Comparison of ENCODE assay signal across 9 mouse cellular contexts in the genomic region with DNA sequence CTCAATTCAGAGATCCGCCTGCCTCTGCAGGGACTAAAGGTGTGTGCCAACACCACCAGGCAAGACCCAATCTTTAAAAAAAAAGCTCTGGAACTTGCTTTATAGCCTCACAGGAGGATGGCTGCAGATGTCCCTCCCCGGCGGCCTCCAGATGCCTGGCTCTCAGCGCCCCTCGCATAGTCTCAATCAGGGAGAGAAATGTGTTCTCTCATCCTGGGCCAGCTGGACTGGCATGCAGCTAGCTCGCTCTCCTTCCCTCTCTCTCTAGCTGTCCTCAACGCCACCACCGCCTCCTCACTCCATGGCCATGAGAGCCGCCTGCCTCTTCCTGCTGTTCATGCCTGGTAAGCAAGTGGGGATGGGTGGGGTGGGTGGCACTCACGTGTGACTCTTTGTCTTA. TPM values are rescaled to one million over a fixed set of nuclear protein-coding genes. Genes with fewer than 3 reads are reported as not detected.
DNase-seq lines count a peak whose midpoint lies in the region; ATAC-seq lines count a peak whose summit lies in the region.
"Had no signal": no experiment of that assay in that cellular context is flagged by ENCODE, and none has a peak within 500 bp of the region (broad histone marks: within the 10 kb centered on the region; RNA-seq: fewer than 3 reads in every experiment).

No protein-coding gene starts in this region.

- peak overlapping the region; percentile 73 for H3K4me3 ChIP-seq in embryonic facial prominence, embryonic 13.5 days
- H3K4me3 ChIP-seq in hindbrain, embryonic 14.5 days (replicated peaks; ENCODE audit: low read length) = no peak overlapping the region
- H3K4me3 ChIP-seq in neural tube, embryonic 14.5 days (ENCODE audit: low read depth, low read length) = peak overlapping the region; percentile 11; the same call in 1 of the 2 replicates
- H3K4me3 ChIP-seq: erythroblast, embryonic 14.5 days had no signal

- H3K4me1 ChIP-seq in embryonic facial prominence, embryonic 13.5 days = peaks cover 62% of the 10 kb centered on the region
- peaks cover 26% of the 10 kb centered on the region for H3K4me1 ChIP-seq in hindbrain, embryonic 14.5 days (replicated peaks; ENCODE audit: control insufficient read depth, insufficient read depth, low read length)
- peaks cover 20% of the 10 kb centered on the region for H3K4me1 ChIP-seq in neural tube, embryonic 14.5 days (ENCODE audit: control insufficient read depth, insufficient read depth, low read length)

- no peaks in the 10 kb centered on the region for H3K27me3 ChIP-seq in embryonic facial prominence, embryonic 13.5 days
- H3K27me3 ChIP-seq in hindbrain, embryonic 14.5 days (ENCODE audit: control insufficient read depth, insufficient read depth, low read length) = no peaks in the 10 kb centered on the region
- no peaks in the 10 kb centered on the region for H3K27me3 ChIP-seq in neural tube, embryonic 14.5 days (ENCODE audit: control insufficient read depth, insufficient read depth, low read length)

- H3K4me2 ChIP-seq in embryonic facial prominence, embryonic 13.5 days = peak overlapping the region; percentile 92
- H3K4me2 ChIP-seq in hindbrain, embryonic 14.5 days (replicated peaks) = peak overlapping the region; percentile 76
- peak overlapping the region; percentile 77; the same call in 1 of the 2 replicates for H3K4me2 ChIP-seq in neural tube, embryonic 14.5 days (ENCODE audit: low read depth, low read length)

- 78% methylated on average over 10 of the region's 10 CpGs for WGBS in embryonic facial prominence, embryonic 13.5 days
- 59% methylated on average over 10 of the region's 10 CpGs for WGBS in hindbrain, embryonic 14.5 days
- WGBS in neural tube, embryonic 14.5 days = 50% methylated on average over 10 of the region's 10 CpGs

- no peaks in the 10 kb centered on the region for H3K9me3 ChIP-seq in embryonic facial prominence, embryonic 13.5 days
- no peaks in the 10 kb centered on the region for H3K9me3 ChIP-seq in hindbrain, embryonic 14.5 days (ENCODE audit: control insufficient read depth, low read length)
- H3K9me3 ChIP-seq in neural tube, embryonic 14.5 days (ENCODE audit: control insufficient read depth, low read length) = no peaks in the 10 kb centered on the region

- DNase-seq in layer of hippocampus, adult 9-11 months = peak; percentile 60
- no peak for DNase-seq in layer of hippocampus, adult 9-10 months (ENCODE audit: low spot score)
- DNase-seq in hindbrain, embryonic 14.5 days (ENCODE audit: low spot score) = no peak
- DNase-seq in embryo, embryonic 9.5 days (ENCODE audit: extremely low spot score) = no peak
- no peak for DNase-seq in spleen, adult 18-20 months
- DNase-seq: thymus, postnatal 36 days had no signal

- ATAC-seq in embryonic facial prominence, embryonic 13.5 days (ENCODE audit: insufficient number of reproducible peaks, insufficient read depth, low FRiP score, low TSS enrichment, low read depth) = no peak
- ATAC-seq in hindbrain, embryonic 14.5 days (ENCODE audit: low FRiP score) = no peak
- ATAC-seq in neural tube, embryonic 14.5 days (ENCODE audit: low read depth) = no peak

- peaks cover 64% of the 10 kb centered on the region for H3K36me3 ChIP-seq in embryonic facial prominence, embryonic 13.5 days
- H3K36me3 ChIP-seq in hindbrain, embryonic 14.5 days (replicated peaks; ENCODE audit: control insufficient read depth, insufficient read depth) = peaks cover 45% of the 10 kb centered on the region
- peaks cover 25% of the 10 kb centered on the region for H3K36me3 ChIP-seq in neural tube, embryonic 14.5 days (ENCODE audit: control insufficient read depth, insufficient read depth, low read length)

- H3K9ac ChIP-seq in embryonic facial prominence, embryonic 13.5 days = peak overlapping the region; percentile 96; the same call in 1 of the 2 replicates
- H3K9ac ChIP-seq in hindbrain, embryonic 14.5 days = 0 out of 2 replicates have a peak overlapping the region, but pooled peaks have one; percentile 82
- peak overlapping the region; percentile 76; the same call in 1 of the 2 replicates for H3K9ac ChIP-seq in neural tube, embryonic 14.5 days (replicated peaks; ENCODE audit: low read depth, low read length)

- H3K27ac ChIP-seq in embryonic facial prominence, embryonic 13.5 days = peak overlapping the region; percentile 97
- peak overlapping the region; percentile 77; the same call in 1 of the 2 replicates for H3K27ac ChIP-seq in hindbrain, embryonic 14.5 days
- peak overlapping the region; percentile 22; the same call in 1 of the 2 replicates for H3K27ac ChIP-seq in neural tube, embryonic 14.5 days (ENCODE audit: low read depth, low read length)

RNA-seq across cellular contexts. Expression of a gene that starts 2.3 kb away (rescaled TPM):
- polyA plus RNA-seq in embryonic facial prominence, embryonic 13.5 days (2015; fragmentation: Nextera tagmentation; extraction: Ambion mirVana) = 771 and 792 TPM in 2 replicates
- polyA plus RNA-seq in hindbrain, embryonic 14.5 days (2014; fragmentation: Nextera tagmentation; extraction: Ambion mirVana) = 164 and 190 TPM in 2 replicates
- 109 and 229 TPM in 2 replicates for polyA plus RNA-seq in neural tube, embryonic 14.5 days (2014; fragmentation: Nextera tagmentation; extraction: Ambion mirVana)

RNA-seq across cellular contexts. Expression of a gene that starts 25.9 kb away (rescaled TPM):
- polyA plus RNA-seq in embryonic facial prominence, embryonic 13.5 days (2015; fragmentation: Nextera tagmentation; extraction: Ambion mirVana) = 38.9 and 40.2 TPM in 2 replicates
- polyA plus RNA-seq in hindbrain, embryonic 14.5 days (2014; fragmentation: Nextera tagmentation; extraction: Ambion mirVana) = 176 and 178 TPM in 2 replicates
- 155 and 160 TPM in 2 replicates for polyA plus RNA-seq in neural tube, embryonic 14.5 days (2014; fragmentation: Nextera tagmentation; extraction: Ambion mirVana)

RNA-seq across cellular contexts. Expression of a gene that starts 47.8 kb away (rescaled TPM):
- 6.1 and 7.8 TPM in 2 replicates for polyA plus RNA-seq in embryonic facial prominence, embryonic 13.5 days (2015; fragmentation: Nextera tagmentation; extraction: Ambion mirVana)
- polyA plus RNA-seq in hindbrain, embryonic 14.5 days (2014; fragmentation: Nextera tagmentation; extraction: Ambion mirVana) = 5.0 and 5.4 TPM in 2 replicates
- polyA plus RNA-seq in neural tube, embryonic 14.5 days (2014; fragmentation: Nextera tagmentation; extraction: Ambion mirVana) = 4.8 and 5.2 TPM in 2 replicates

RNA-seq across cellular contexts. Expression of a gene that starts 51.6 kb away (rescaled TPM):
- polyA plus RNA-seq in embryonic facial prominence, embryonic 13.5 days (2015; fragmentation: Nextera tagmentation; extraction: Ambion mirVana) = 393 and 412 TPM in 2 replicates
- polyA plus RNA-seq in hindbrain, embryonic 14.5 days (2014; fragmentation: Nextera tagmentation; extraction: Ambion mirVana) = 482 and 502 TPM in 2 replicates
- polyA plus RNA-seq in neural tube, embryonic 14.5 days (2014; fragmentation: Nextera tagmentation; extraction: Ambion mirVana) = 469 and 520 TPM in 2 replicates

Comparison
In these comparisons a context has a peak if more than half of its experiments do, and no peak if none do; other contexts are left out.
1. H3K27ac ChIP-seq: peak in every context shown above with its lines; median percentile 97 in embryonic facial prominence, embryonic 13.5 days; 77 in hindbrain, embryonic 14.5 days; 22 in neural tube, embryonic 14.5 days.